Mouse (Mus musculus) thymus, adult 2 months (tissue): ENCODE results near the gene Cfap36. TPM values are rescaled to one million over a fixed set of nuclear protein-coding genes. Genes with fewer than 3 reads are reported as not detected.

Experiments used
- DNase-seq: peaks from one replicate; pipeline ENCODE4 v3.0.0; 2021
- H3K27ac ChIP-seq: fragments of 200-500 bp; 2 replicates; pipeline ENCODE4 v1.5.1; 2012; ENCODE audit warnings: low read length, control low read depth; ENCODE audit not compliant: control insufficient read depth, insufficient read depth
- H3K27me3 ChIP-seq: fragments of 200-500 bp; 2 replicates; pipeline ENCODE4 v1.6.1; 2012; ENCODE audit warnings: mild to moderate bottlenecking, low read length, moderate library complexity, mixed read lengths; ENCODE audit not compliant: control insufficient read depth, insufficient read depth
- H3K36me3 ChIP-seq: fragments of 200-500 bp; 2 replicates; pipeline ENCODE4 v1.6.1; 2012; ENCODE audit warnings: mild to moderate bottlenecking, low read length, moderate library complexity; ENCODE audit not compliant: control insufficient read depth, insufficient read depth
- H3K4me1 ChIP-seq: fragments of 200-500 bp; replicated peaks from 2 replicates; pipeline ENCODE4 v1.6.1; 2012; ENCODE audit warnings: low read length; ENCODE audit not compliant: control insufficient read depth, insufficient read depth
- H3K4me3 ChIP-seq: fragments of 200-500 bp; 2 replicates; pipeline ENCODE4 v1.5.1; 2012; ENCODE audit warnings: mild to moderate bottlenecking, low read length, control low read depth, moderate library complexity; ENCODE audit not compliant: control insufficient read depth, insufficient read depth
- CTCF ChIP-seq: fragments of 200-500 bp; IDR thresholded peaks from 2 replicates; pipeline ENCODE4 v1.5.1; 2012; ENCODE audit warnings: mild to moderate bottlenecking, control low read depth, low read length, moderate library complexity, borderline replicate concordance; ENCODE audit not compliant: control insufficient read depth, poor library complexity, insufficient read depth; ENCODE audit errors: extremely low read depth
- POLR2A ChIP-seq: fragments of 200-500 bp; IDR thresholded peaks from 2 replicates; pipeline ENCODE4 v1.6.1; 2012; ENCODE audit warnings: mild to moderate bottlenecking, low read length, control low read depth, moderate library complexity; ENCODE audit not compliant: control insufficient read depth, poor library complexity, insufficient read depth; ENCODE audit errors: extremely low read depth
- WGBS: fragments of 180-500 bp; shearing (Covaris S2); methylation state at CpG from one replicate; pipeline ENCODE4 v1.1.7; 2018; 5-methylcytosine and 5-hydroxymethylcytosine counted together
- polyA plus RNA-seq: library from polyadenylated mRNA; depleted of rRNA; stranded (reverse); fragments of >200 nt; gene quantifications from 2 replicates; pipeline ENCODE4 v1.2.3, GENCODE M21; 2012; rRNA removed

Cfap36 gene
- 5.6 and 6.6 TPM in 2 replicates for polyA plus RNA-seq

- under 1% methylated on average over 53 of the region's 53 CpGs for WGBS
- Histone ChIP-seq H3K4me3 (peak within 1 kb of the TSS; percentile 93), H3K36me3 (no peaks in the 10 kb centered on the region), H3K4me1 (peaks cover 4% of the 10 kb centered on the region), H3K27me3 (no peaks in the 10 kb centered on the region), H3K27ac (peak within 1 kb of the TSS; percentile 2; the same call in 1 of the 2 replicates)
- peak; percentile 86 for DNase-seq
- TF ChIP-seq POLR2A: 0 out of 2 replicates have a peak, but pooled peaks have one; percentile 9
- no peak for TF ChIP-seq CTCF
Observed at GRCm38 (mm10) chr11:29246883-29247650, at the start of gene Cfap36. Cfap36 (minus strand) TSS chr11:29247409.

DNA sequence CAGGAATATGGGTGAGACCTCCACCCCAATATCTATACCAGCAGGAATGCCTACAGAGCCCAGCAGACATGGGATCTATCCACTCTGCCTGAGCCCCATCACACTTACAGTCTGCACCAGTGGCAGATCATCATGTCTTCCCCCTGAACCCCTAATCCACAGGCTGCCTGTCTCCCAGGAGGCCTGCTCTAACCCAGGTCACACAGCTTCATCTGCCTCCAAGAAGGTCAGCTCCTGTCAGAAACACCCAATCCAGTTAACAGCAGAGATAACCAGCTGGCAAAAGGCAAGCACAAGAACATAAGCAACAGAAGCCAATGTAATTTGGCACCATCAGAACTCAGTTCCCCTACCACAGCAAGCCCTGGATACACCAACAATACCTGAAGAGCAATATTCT lies 40.1 kb upstream of the Cfap36 start:
- DNase-seq: no peak
- H3K4me3 ChIP-seq: no peak overlapping the region
- TF ChIP-seq POLR2A (no peak), CTCF (no peak)
- no peaks in the 10 kb centered on the region for H3K27me3 ChIP-seq
- no peak overlapping the region for H3K27ac ChIP-seq
- H3K4me1 ChIP-seq: no peaks in the 10 kb centered on the region
- no peaks in the 10 kb centered on the region for H3K36me3 ChIP-seq

DNA sequence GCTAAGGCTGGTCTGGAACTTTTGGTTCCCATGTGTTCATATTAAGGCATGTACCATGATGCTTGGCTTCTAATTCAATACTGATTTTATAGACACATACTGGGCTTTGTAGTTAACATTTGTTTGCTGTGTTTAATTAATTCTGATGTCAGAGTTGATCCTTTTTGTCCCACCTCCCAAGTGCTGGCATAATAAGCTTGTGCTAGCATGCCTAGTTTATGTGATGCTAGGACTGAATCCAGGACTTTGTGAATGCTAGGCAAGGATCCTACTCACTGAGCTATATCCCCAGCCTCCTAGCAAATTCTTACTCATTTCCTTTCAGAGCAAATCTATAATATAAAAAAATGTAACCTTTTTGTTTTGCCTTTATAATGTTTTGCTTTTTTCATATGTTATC lies 38.8 kb upstream of the Cfap36 start:
- Histone ChIP-seq H3K27me3 (no peaks in the 10 kb centered on the region), H3K4me3 (no peak overlapping the region), H3K36me3 (no peaks in the 10 kb centered on the region), H3K4me1 (no peaks in the 10 kb centered on the region), H3K27ac (no peak overlapping the region)
- TF ChIP-seq POLR2A (no peak), CTCF (no peak)
- DNase-seq: no peak

DNA sequence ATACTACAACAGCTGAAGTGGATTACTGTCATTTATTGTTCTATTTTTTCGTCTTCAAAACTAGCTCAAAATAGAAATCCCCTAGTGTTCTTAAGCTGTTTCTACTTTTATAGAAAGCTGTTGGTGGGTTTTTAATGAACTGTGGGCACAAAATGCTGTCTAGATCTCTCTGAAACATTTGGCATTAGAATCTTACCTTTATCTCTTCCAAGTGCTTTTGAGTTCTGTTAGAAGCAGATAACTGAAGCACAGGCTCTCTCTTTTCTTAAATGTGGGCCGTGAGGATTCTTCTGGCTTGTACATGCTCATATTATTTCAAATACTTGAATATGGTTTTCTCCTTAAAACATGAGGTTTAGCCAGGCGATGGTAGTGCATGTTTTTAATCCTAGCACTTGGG lies 27.5 kb upstream of the Cfap36 start:
- DNase-seq: no peak
- no peak overlapping the region for H3K27ac ChIP-seq
- H3K36me3 ChIP-seq: no peaks in the 10 kb centered on the region
- WGBS: 85% methylated on average over 3 of the region's 3 CpGs
- no peak for TF ChIP-seq POLR2A
- TF ChIP-seq CTCF: no peak
- H3K4me1 ChIP-seq: no peaks in the 10 kb centered on the region
- H3K4me3 ChIP-seq: no peak overlapping the region
- H3K27me3 ChIP-seq: no peaks in the 10 kb centered on the region

GRCm38 (mm10) chr11:29267824-29268223 lies 20.6 kb upstream of the Cfap36 start:
- Histone ChIP-seq H3K4me1 (no peaks in the 10 kb centered on the region), H3K27me3 (no peaks in the 10 kb centered on the region), H3K4me3 (no peak overlapping the region), H3K27ac (no peak overlapping the region), H3K36me3 (no peaks in the 10 kb centered on the region)
- TF ChIP-seq POLR2A: no peak
- no peak for TF ChIP-seq CTCF
- WGBS: 20% methylated on average over 3 of the region's 3 CpGs
- DNase-seq: peak; percentile 8

DNA sequence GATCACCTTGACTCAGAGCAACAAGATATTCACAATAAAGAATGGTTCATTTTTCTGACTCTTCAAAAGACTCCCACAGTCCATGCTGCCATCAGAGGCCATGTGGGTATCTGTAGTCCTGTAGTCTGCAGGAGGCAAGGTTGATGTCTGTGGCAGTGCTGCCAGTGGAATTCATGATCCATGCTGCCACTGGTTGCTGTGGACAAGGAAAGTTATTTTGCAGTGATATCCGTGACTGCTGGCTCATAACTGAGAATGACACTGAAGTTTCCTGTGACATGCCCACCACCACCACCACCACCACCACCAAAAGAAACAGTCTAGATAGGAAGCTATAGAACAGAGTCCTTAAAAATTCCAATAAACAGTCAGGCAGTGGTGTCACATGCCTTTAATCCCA lies 7.4 kb upstream of the Cfap36 start:
- WGBS: 79% methylated on average over 1 of the region's 1 CpGs
- H3K4me1 ChIP-seq: no peaks in the 10 kb centered on the region
- H3K27ac ChIP-seq: no peak overlapping the region
- H3K36me3 ChIP-seq: no peaks in the 10 kb centered on the region
- H3K4me3 ChIP-seq: no peak overlapping the region
- no peak for TF ChIP-seq POLR2A
- TF ChIP-seq CTCF: no peak
- no peaks in the 10 kb centered on the region for H3K27me3 ChIP-seq
- no peak for DNase-seq
